Mouse (Mus musculus): ENCODE data around the gene Gm45717. TPM values are rescaled to one million over a fixed set of nuclear protein-coding genes. Genes with fewer than 3 reads are reported as not detected.

The Gm45717 gene
- polyA plus RNA-seq, 1 experiment, result not detected

DNA sequence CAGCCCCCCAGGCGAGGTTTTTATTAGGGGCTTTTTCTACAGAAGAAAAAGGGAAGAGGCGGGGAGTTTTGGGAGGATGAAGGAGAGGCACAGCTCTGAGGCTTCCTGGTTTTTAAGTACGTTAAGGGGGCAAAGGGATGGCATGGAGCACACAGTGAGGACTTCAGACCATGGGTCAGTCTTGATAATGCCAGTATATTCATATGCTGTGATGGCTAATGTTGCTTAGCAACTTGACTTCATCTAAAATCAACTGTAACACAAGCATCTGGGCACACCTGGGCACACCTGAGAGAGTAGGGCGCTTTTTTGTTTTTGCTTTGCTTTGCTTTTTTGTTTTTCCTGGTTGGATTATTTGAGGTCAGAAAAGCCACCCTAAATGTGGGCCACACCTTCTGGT, 11.2 kb upstream of the Gm45717 start, which contains the start of gene Ifitm1:
Gene Ifitm1, plus strand, starts transcription at position 301 of the 400 bp plus-strand sequence.
- Histone ChIP-seq H3K4me3 (ENCODE audit: insufficient read depth, poor library complexity, severe bottlenecking) (no peak within 1 kb of the TSS), H3ac (ENCODE audit: control insufficient read depth, insufficient read length, low read depth) (no peak within 1 kb of the TSS), H3K79me3 (ENCODE audit: low read depth) (peaks cover 2% of the 10 kb centered on the region), H3K27me3 (ENCODE audit: control insufficient read depth, insufficient read depth, insufficient read length) (no peaks in the 10 kb centered on the region), H3K79me2 (ENCODE audit: control insufficient read depth, insufficient read depth) (peaks cover 11% of the 10 kb centered on the region), H3K36me3 (ENCODE audit: control insufficient read depth, insufficient read depth) (no peaks in the 10 kb centered on the region)
- no peak for TF ChIP-seq CTCF (IDR thresholded peaks at IDR 0.05; ENCODE audit: control insufficient read depth, insufficient read depth, insufficient read length)
- TF ChIP-seq MAX (IDR thresholded peaks at IDR 0.05), result no peak
- no peak for TF ChIP-seq FOSL1 (IDR thresholded peaks at IDR 0.05; ENCODE audit: insufficient read depth, low read length, poor library complexity, severe bottlenecking)
- no peak for TF ChIP-seq MYOG (IDR thresholded peaks at IDR 0.05; ENCODE audit: control insufficient read depth, extremely low read depth, insufficient read length)
- TF ChIP-seq MYOD1 (IDR thresholded peaks at IDR 0.05; ENCODE audit: control insufficient read depth, insufficient read length, low read depth), result no peak
- TF ChIP-seq CEBPB (IDR thresholded peaks at IDR 0.05; ENCODE audit: low read depth), result no peak
- no peak for TF ChIP-seq USF1 (IDR thresholded peaks at IDR 0.05; ENCODE audit: low read depth)

- no peak for TF ChIP-seq MAX (IDR thresholded peaks at IDR 0.05)
- no peak for TF ChIP-seq FOSL1 (IDR thresholded peaks at IDR 0.05; ENCODE audit: insufficient read depth, low read length, poor library complexity, severe bottlenecking)
- no peak for TF ChIP-seq MYOD1 (IDR thresholded peaks at IDR 0.05; ENCODE audit: control insufficient read depth, insufficient read length, low read depth)
- no peak for TF ChIP-seq MYOG (IDR thresholded peaks at IDR 0.05; ENCODE audit: control insufficient read depth, extremely low read depth, insufficient read length)
- no peak for TF ChIP-seq USF1 (IDR thresholded peaks at IDR 0.05; ENCODE audit: low read depth)
- TF ChIP-seq CEBPB (IDR thresholded peaks at IDR 0.05; ENCODE audit: low read depth), result no peak
- no peak for TF ChIP-seq CTCF (IDR thresholded peaks at IDR 0.05; ENCODE audit: control insufficient read depth, insufficient read depth, insufficient read length)
- H3ac ChIP-seq (ENCODE audit: control insufficient read depth, insufficient read length, low read depth), result no peak overlapping the region
- H3K79me2 ChIP-seq (ENCODE audit: control insufficient read depth, insufficient read depth), result no peaks in the 10 kb centered on the region
- H3K36me3 ChIP-seq (ENCODE audit: control insufficient read depth, insufficient read depth), result no peaks in the 10 kb centered on the region
- H3K27me3 ChIP-seq (ENCODE audit: control insufficient read depth, insufficient read depth, insufficient read length), result no peaks in the 10 kb centered on the region
- no peaks in the 10 kb centered on the region for H3K79me3 ChIP-seq (ENCODE audit: low read depth)
- H3K4me3 ChIP-seq (ENCODE audit: insufficient read depth, poor library complexity, severe bottlenecking), result no peak overlapping the region
These were observed 7.0 kb upstream of the Gm45717 start for GRCm38 (mm10) chr7:140962733-140963132.

DNA sequence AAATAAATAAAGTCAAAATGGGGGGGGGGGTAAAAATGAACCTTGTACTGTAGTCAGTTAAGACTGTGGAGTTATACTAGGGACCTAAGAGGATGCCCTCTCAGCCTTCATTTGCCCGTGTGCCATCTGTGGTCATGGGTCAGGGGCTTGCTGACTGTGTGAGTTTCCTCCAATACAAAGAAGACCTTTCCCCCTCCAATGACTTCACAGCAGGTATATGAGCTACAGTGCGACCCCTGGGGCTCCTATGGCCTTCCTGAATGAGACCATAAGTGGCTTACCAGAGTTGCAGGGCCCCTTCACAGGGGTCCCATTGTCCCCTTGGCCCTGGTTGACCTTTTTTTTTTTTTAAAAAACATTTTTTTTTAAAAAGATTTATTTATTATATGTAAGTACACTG, 5.7 kb upstream of the Gm45717 start:
- Histone ChIP-seq H3K4me3 (ENCODE audit: insufficient read depth, poor library complexity, severe bottlenecking) (no peak overlapping the region), H3K27me3 (ENCODE audit: control insufficient read depth, insufficient read depth, insufficient read length) (no peaks in the 10 kb centered on the region), H3K79me2 (ENCODE audit: control insufficient read depth, insufficient read depth) (no peaks in the 10 kb centered on the region), H3K79me3 (ENCODE audit: low read depth) (no peaks in the 10 kb centered on the region), H3K36me3 (ENCODE audit: control insufficient read depth, insufficient read depth) (no peaks in the 10 kb centered on the region), H3ac (ENCODE audit: control insufficient read depth, insufficient read length, low read depth) (no peak overlapping the region)
- TF ChIP-seq CEBPB (IDR thresholded peaks at IDR 0.05; ENCODE audit: low read depth), result no peak
- TF ChIP-seq USF1 (IDR thresholded peaks at IDR 0.05; ENCODE audit: low read depth), result no peak
- TF ChIP-seq MAX (IDR thresholded peaks at IDR 0.05), result no peak
- no peak for TF ChIP-seq MYOD1 (IDR thresholded peaks at IDR 0.05; ENCODE audit: control insufficient read depth, insufficient read length, low read depth)
- TF ChIP-seq MYOG (IDR thresholded peaks at IDR 0.05; ENCODE audit: control insufficient read depth, extremely low read depth, insufficient read length), result no peak
- no peak for TF ChIP-seq FOSL1 (IDR thresholded peaks at IDR 0.05; ENCODE audit: insufficient read depth, low read length, poor library complexity, severe bottlenecking)

DNA sequence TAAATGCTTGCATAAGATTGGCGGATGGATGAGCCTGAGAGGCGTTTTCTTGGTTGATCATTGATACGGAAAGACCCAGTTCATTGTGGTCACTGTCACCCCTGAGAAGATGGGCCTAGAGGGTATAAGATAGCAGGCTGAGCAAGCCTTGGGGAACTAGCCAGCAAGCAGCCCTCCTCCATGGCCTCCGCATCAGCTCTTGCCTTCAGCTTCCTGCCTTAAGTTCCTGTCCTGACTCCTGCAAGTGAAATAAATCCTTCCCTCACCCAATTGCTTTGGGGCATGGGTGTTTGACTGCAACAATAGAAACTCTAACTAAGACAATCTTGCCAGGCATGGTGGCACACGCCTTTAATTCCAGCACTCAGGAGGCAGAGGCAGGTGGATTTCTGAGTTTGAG, 4.3 kb upstream of the Gm45717 start:
- TF ChIP-seq USF1 (IDR thresholded peaks at IDR 0.05; ENCODE audit: low read depth) (no peak), MYOG (IDR thresholded peaks at IDR 0.05; ENCODE audit: control insufficient read depth, extremely low read depth, insufficient read length) (no peak), MAX (IDR thresholded peaks at IDR 0.05) (no peak), MYOD1 (IDR thresholded peaks at IDR 0.05; ENCODE audit: control insufficient read depth, insufficient read length, low read depth) (no peak), CTCF (IDR thresholded peaks at IDR 0.05; ENCODE audit: control insufficient read depth, insufficient read depth, insufficient read length) (no peak), CEBPB (IDR thresholded peaks at IDR 0.05; ENCODE audit: low read depth) (no peak), FOSL1 (IDR thresholded peaks at IDR 0.05; ENCODE audit: insufficient read depth, low read length, poor library complexity, severe bottlenecking) (no peak)
- peaks cover 8% of the 10 kb centered on the region for H3K79me2 ChIP-seq (ENCODE audit: control insufficient read depth, insufficient read depth)
- H3K27me3 ChIP-seq (ENCODE audit: control insufficient read depth, insufficient read depth, insufficient read length), result no peaks in the 10 kb centered on the region
- H3ac ChIP-seq (ENCODE audit: control insufficient read depth, insufficient read length, low read depth), result no peak overlapping the region
- no peaks in the 10 kb centered on the region for H3K36me3 ChIP-seq (ENCODE audit: control insufficient read depth, insufficient read depth)
- H3K4me3 ChIP-seq (ENCODE audit: insufficient read depth, poor library complexity, severe bottlenecking), result no peak overlapping the region
- H3K79me3 ChIP-seq (ENCODE audit: low read depth), result peaks cover 7% of the 10 kb centered on the region

DNA sequence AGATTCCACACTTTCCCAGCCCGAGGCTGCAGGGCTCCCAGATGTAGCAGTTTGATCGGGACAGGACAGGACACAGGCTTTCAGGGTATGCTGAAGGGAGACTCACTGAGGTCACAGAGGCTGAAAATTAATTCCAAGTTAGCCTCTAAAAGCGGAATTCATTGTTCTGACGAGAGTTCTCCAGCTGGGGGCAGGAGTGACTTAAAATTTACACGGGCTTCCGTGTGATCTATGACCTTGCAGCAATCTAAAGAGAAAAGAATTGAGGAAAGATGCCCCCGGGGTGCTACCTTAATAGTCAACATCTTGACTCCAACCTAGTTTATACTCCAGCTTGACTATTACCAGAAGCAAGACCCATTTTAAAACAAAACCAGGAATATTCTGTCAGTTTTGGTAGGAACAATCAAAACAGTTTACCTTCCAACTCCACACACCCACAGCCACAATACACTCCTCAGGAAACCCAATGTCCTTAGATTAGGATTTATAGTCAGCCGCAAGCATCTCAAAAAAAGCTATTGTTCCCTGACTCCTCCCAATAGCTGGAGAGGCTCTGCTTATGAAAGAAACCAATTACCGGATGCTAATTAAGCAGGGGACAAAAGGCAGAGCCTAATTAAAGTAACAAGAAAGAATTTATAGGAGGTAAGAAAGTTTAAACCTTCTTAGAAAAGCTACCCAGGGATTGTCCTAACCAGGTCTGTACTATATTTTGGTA, 3.6 kb upstream of the Gm45717 start:
- TF ChIP-seq CTCF (IDR thresholded peaks at IDR 0.05; ENCODE audit: control insufficient read depth, insufficient read depth, insufficient read length) (peak; percentile 4), MAX (IDR thresholded peaks at IDR 0.05) (no peak)
- H3K79me3 ChIP-seq (ENCODE audit: low read depth), result peaks cover 13% of the 10 kb centered on the region
- H3ac ChIP-seq (ENCODE audit: control insufficient read depth, insufficient read length, low read depth), result no peak overlapping the region
- peaks cover 14% of the 10 kb centered on the region for H3K79me2 ChIP-seq (ENCODE audit: control insufficient read depth, insufficient read depth)
- H3K4me3 ChIP-seq (ENCODE audit: insufficient read depth, poor library complexity, severe bottlenecking), result no peak overlapping the region
- no peaks in the 10 kb centered on the region for H3K36me3 ChIP-seq (ENCODE audit: control insufficient read depth, insufficient read depth)
- H3K27me3 ChIP-seq (ENCODE audit: control insufficient read depth, insufficient read depth, insufficient read length), result no peaks in the 10 kb centered on the region

- TF ChIP-seq FOSL1 (IDR thresholded peaks at IDR 0.05; ENCODE audit: insufficient read depth, low read length, poor library complexity, severe bottlenecking), result no peak
- TF ChIP-seq CEBPB (IDR thresholded peaks at IDR 0.05; ENCODE audit: low read depth), result no peak
- no peak for TF ChIP-seq MYOD1 (IDR thresholded peaks at IDR 0.05; ENCODE audit: control insufficient read depth, insufficient read length, low read depth)
- no peak for TF ChIP-seq CTCF (IDR thresholded peaks at IDR 0.05; ENCODE audit: control insufficient read depth, insufficient read depth, insufficient read length)
- no peak for TF ChIP-seq MYOG (IDR thresholded peaks at IDR 0.05; ENCODE audit: control insufficient read depth, extremely low read depth, insufficient read length)
- Histone ChIP-seq H3K79me3 (ENCODE audit: low read depth) (peaks cover 38% of the 10 kb centered on the region), H3ac (ENCODE audit: control insufficient read depth, insufficient read length, low read depth) (no peak overlapping the region), H3K36me3 (ENCODE audit: control insufficient read depth, insufficient read depth) (peaks cover 9% of the 10 kb centered on the region), H3K79me2 (ENCODE audit: control insufficient read depth, insufficient read depth) (peaks cover 43% of the 10 kb centered on the region), H3K27me3 (ENCODE audit: control insufficient read depth, insufficient read depth, insufficient read length) (no peaks in the 10 kb centered on the region), H3K4me3 (ENCODE audit: insufficient read depth, poor library complexity, severe bottlenecking) (no peak overlapping the region)
These were observed 776 bp upstream of the Gm45717 start for GRCm38 (mm10) chr7:140956556-140956869.

All from C2C12 (cell line).